Mouse (Mus musculus) monocyte, adult 5-6 weeks (primary cell): ENCODE results near the gene Polr3gl. TPM values are rescaled to one million over a fixed set of nuclear protein-coding genes. Genes with fewer than 3 reads are reported as not detected.

Source experiments
- ATAC-seq: fragments of 153-309, 156-312 bp; replicated peaks from 2 replicates; pipeline ENCODE4 v1.8.0; 2017; ENCODE audit warnings: mild to moderate bottlenecking; ENCODE audit not compliant: low TSS enrichment, insufficient number of reproducible peaks, severe bottlenecking, poor library complexity, low FRiP score
- total RNA-seq: library from RNA; stranded (forward); fragments of 200-1000, 200-491, 200-594 nt; gene quantifications from 3 replicates; pipeline ENCODE4 v1.2.3, GENCODE M21; 2017

The Polr3gl gene
- total RNA-seq, 1 experiment from 2014 or later, result 84.0 TPM

- ATAC-seq, result no peak
Measured at GRCm38 (mm10) chr3:96576005-96576658, 17.8 kb downstream of the Polr3gl start.

GRCm38 (mm10) chr3:96575272-96575984, 18.6 kb downstream of the Polr3gl start:
- no peak for ATAC-seq

GRCm38 (mm10) chr3:96573611-96574511, 20.1 kb downstream of the Polr3gl start:
- ATAC-seq, result no peak

- ATAC-seq, result peak; percentile 74
Measured at GRCm38 (mm10) chr3:96571896-96572698, 21.9 kb downstream of the Polr3gl start.

GRCm38 (mm10) chr3:96571336-96571735, 22.6 kb downstream of the Polr3gl start:
- no peak for ATAC-seq

GRCm38 (mm10) chr3:96570643-96571042, 23.3 kb downstream of the Polr3gl start:
- no peak for ATAC-seq

GRCm38 (mm10) chr3:96569966-96570605, 23.9 kb downstream of the Polr3gl start:
- ATAC-seq, result no peak

GRCm38 (mm10) chr3:96569506-96569905, 24.5 kb downstream of the Polr3gl start:
- no peak for ATAC-seq

- no peak for ATAC-seq
Measured at GRCm38 (mm10) chr3:96568605-96569004, 25.4 kb downstream of the Polr3gl start.

GRCm38 (mm10) chr3:96566661-96567450, 27.1 kb downstream of the Polr3gl start:
- ATAC-seq, result no peak

- ATAC-seq, result no peak
Measured at GRCm38 (mm10) chr3:96565105-96565504, 28.9 kb downstream of the Polr3gl start.

GRCm38 (mm10) chr3:96564633-96565032, 29.3 kb downstream of the Polr3gl start:
- ATAC-seq, result peak; percentile 94

- ATAC-seq, result no peak
Measured at GRCm38 (mm10) chr3:96563911-96564632, 29.9 kb downstream of the Polr3gl start.

- no peak for ATAC-seq
Measured at GRCm38 (mm10) chr3:96563267-96563666, 30.7 kb downstream of the Polr3gl start.

GRCm38 (mm10) chr3:96561946-96562681, 31.9 kb downstream of the Polr3gl start:
- no peak for ATAC-seq
